Mouse (Mus musculus): ENCODE data around the gene Tmem274.

DNA sequence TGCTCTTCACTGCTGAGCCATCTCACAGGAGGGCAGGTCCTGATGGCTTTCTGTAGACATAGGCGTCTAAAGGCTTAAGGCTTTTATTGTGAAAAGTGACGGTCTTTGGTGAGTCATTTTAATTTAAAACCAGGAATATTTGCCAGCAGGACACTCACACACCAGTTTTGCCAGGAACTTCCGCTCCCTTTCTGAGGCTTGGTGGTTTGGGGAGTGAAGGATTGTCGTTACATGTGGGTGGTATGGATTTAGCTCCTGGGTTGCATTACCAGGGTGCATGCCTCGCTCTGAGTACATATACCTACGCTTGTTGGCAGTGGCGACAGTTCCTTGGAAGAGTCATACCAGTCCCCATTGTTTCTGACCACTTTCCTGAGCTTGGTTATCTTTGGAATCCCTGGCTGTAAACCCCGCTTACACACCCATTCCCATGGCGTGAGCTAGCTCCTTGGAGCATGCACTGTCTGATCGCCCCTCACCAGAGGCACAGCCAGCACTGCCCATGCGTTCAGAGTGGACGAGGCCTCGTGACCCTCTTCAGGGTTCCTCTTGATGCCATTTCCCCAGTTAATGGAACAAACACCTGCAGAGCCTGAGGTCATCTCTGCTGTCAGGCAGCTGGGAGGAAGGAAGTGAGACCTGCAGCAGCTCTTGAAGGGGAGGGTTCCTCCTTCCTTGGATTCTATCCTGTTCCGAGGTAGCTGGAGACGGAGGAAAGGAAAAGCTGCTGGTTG lies 50.6 kb downstream of the Tmem274 start:
- no peak for TF ChIP-seq CTCF (IDR thresholded peaks at IDR 0.05; ENCODE audit: borderline replicate concordance, insufficient read depth, low read depth, low read length)
- no peak for TF ChIP-seq POLR2A (IDR thresholded peaks at IDR 0.05; ENCODE audit: borderline replicate concordance, insufficient read depth, low read length)
